Mouse (Mus musculus) liver, postnatal 0 days (tissue): ENCODE measurements around the gene Cpn1.

Experiments
- CTCF ChIP-seq: sonication (generic); IDR thresholded peaks from 2 replicates; pipeline ENCODE4 v1.5.1; 2016; ENCODE audit warnings: antibody characterized with exemption, low read depth
- EP300 ChIP-seq: IDR thresholded peaks from 2 replicates; pipeline ENCODE4 v1.6.1; 2016; ENCODE audit warnings: antibody characterized with exemption, low read depth, mild to moderate bottlenecking

DNA sequence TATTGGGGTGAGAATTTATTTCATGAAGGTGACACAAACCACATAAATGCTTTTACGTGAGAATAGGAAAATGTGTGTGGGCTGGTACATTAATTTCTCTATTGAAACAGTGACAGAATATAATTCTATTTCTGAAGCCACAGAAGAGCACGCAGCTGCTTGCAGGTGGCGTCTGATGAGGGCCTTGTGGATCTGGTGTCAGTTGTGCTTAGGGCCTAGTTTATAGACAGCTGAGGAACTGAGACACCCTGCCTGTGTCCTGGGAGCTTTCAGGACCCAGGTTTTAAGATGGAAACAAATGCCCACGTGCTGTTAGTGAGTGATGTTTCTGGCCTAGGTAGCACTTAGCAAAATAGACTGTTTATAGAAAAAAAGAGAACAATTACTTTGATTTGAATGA, 18.7 kb upstream of the Cpn1 start:
- TF ChIP-seq CTCF (no peak), EP300 (no peak)
